Mouse (Mus musculus) forelimb bud, embryonic 11.5 days (tissue): ENCODE measurements around the gene Oat.

Experiments
- DNase-seq: peaks from one replicate; pipeline ENCODE4 v3.0.0-alpha.2; 2012; ENCODE audit warnings: low read depth, low spot score

Gene Oat

GRCm38 (mm10) chr7:132542427-132542826 is 33.8 kb downstream of the Oat start:
- no peak for DNase-seq

- no peak for DNase-seq
These were observed 34.6 kb downstream of the Oat start for GRCm38 (mm10) chr7:132541566-132541965.

- no peak for DNase-seq
These were observed 35.6 kb downstream of the Oat start for GRCm38 (mm10) chr7:132540597-132540996.

GRCm38 (mm10) chr7:132529206-132529605 is 47.0 kb downstream of the Oat start:
- DNase-seq, result peak; percentile 23

GRCm38 (mm10) chr7:132513419-132513982 is 62.7 kb downstream of the Oat start:
- DNase-seq, result no peak

- no peak for DNase-seq
These were observed 67.1 kb downstream of the Oat start for GRCm38 (mm10) chr7:132509110-132509509.
